Mouse (Mus musculus) limb, embryonic 12.5 days (tissue): ENCODE results near the gene Eogt. TPM values are rescaled to one million over a fixed set of nuclear protein-coding genes. Genes with fewer than 3 reads are reported as not detected.

Experiments
- ATAC-seq: fragments of 200-750 bp; cut with Nextera tagmentation; 2 replicates; pipeline ENCODE4 v1.8.0; 2017; ENCODE audit warnings: low read depth, moderate TSS enrichment; ENCODE audit not compliant: insufficient number of reproducible peaks, insufficient read depth, low FRiP score, low TSS enrichment
- H3K27ac ChIP-seq: fragments of 300-500 bp; sonication (generic); 2 replicates; pipeline ENCODE4 v1.5.1; 2016; ENCODE audit warnings: mild to moderate bottlenecking, moderate library complexity
- H3K27me3 ChIP-seq: fragments of 300-500 bp; sonication (generic); 2 replicates; pipeline ENCODE4 v1.6.1; 2016; ENCODE audit warnings: mild to moderate bottlenecking, moderate library complexity
- H3K36me3 ChIP-seq: fragments of 300-500 bp; sonication (generic); 2 replicates; pipeline ENCODE4 v1.6.1; 2016; ENCODE audit warnings: mild to moderate bottlenecking, moderate library complexity
- H3K4me1 ChIP-seq: fragments of 300-500 bp; sonication (generic); replicated peaks from 2 replicates; pipeline ENCODE4 v1.6.1; 2016
- H3K4me2 ChIP-seq: fragments of 300-500 bp; sonication (generic); 2 replicates; pipeline ENCODE4 v1.6.1; 2016; ENCODE audit warnings: mild to moderate bottlenecking, moderate library complexity
- H3K4me3 ChIP-seq: fragments of 300-500 bp; sonication (generic); replicated peaks from 2 replicates; pipeline ENCODE4 v1.5.1; 2016; ENCODE audit warnings: mild to moderate bottlenecking
- H3K9ac ChIP-seq: fragments of 300-500 bp; sonication (generic); replicated peaks from 2 replicates; pipeline ENCODE4 v1.6.1; 2016; ENCODE audit warnings: mild to moderate bottlenecking, moderate library complexity
- H3K9me3 ChIP-seq: fragments of 300-500 bp; sonication (generic); 2 replicates; pipeline ENCODE4 v1.6.1; 2016; ENCODE audit warnings: mild to moderate bottlenecking, moderate library complexity
- WGBS: fragments of 180-500 bp; shearing (Covaris S2); methylation state at CpG from one replicate; pipeline ENCODE4 v1.1.7; 2016; 5-methylcytosine and 5-hydroxymethylcytosine counted together
- polyA plus RNA-seq: library from polyadenylated mRNA; unstranded; fragments of >200 nt; fragmentation: Nextera tagmentation; extraction: Ambion mirVana; gene quantifications from 2 replicates; pipeline ENCODE4 v1.2.1, GENCODE M21; 2016

Gene Eogt
- polyA plus RNA-seq, result 13.3 and 14.7 TPM in 2 replicates

GRCm38 (mm10) chr6:97148383-97149251, at the start of gene Eogt:
TSS of gene Eogt (minus strand) at chr6:97149182.
- peak within 1 kb of the TSS; percentile 98 for H3K4me2 ChIP-seq
- no peaks in the 10 kb centered on the region for H3K9me3 ChIP-seq
- no peaks in the 10 kb centered on the region for H3K27me3 ChIP-seq
- peaks cover 7% of the 10 kb centered on the region; the same call in 1 of the 2 replicates for H3K36me3 ChIP-seq
- ATAC-seq, result peak; percentile 66
- peak within 1 kb of the TSS; percentile 85 for H3K9ac ChIP-seq
- H3K4me3 ChIP-seq, result peak within 1 kb of the TSS; percentile 67
- peaks cover 45% of the 10 kb centered on the region for H3K4me1 ChIP-seq
- peak within 1 kb of the TSS; percentile 88 for H3K27ac ChIP-seq
- under 1% methylated on average over 56 of the region's 56 CpGs for WGBS

GRCm38 (mm10) chr6:97179367-97179828, 30.4 kb upstream of the Eogt start:
- H3K27ac ChIP-seq, result peak overlapping the region; percentile 94
- no peaks in the 10 kb centered on the region for H3K9me3 ChIP-seq
- 12% methylated on average over 11 of the region's 11 CpGs for WGBS
- H3K4me1 ChIP-seq, result peaks cover 21% of the 10 kb centered on the region
- H3K27me3 ChIP-seq, result no peaks in the 10 kb centered on the region
- H3K36me3 ChIP-seq, result peaks cover 36% of the 10 kb centered on the region
- peak; percentile 48 for ATAC-seq
- H3K9ac ChIP-seq, result peak overlapping the region; percentile 94
- H3K4me2 ChIP-seq, result peak overlapping the region; percentile 73
- peak overlapping the region; percentile 97 for H3K4me3 ChIP-seq

GRCm38 (mm10) chr6:97178491-97179366, 29.7 kb upstream of the Eogt start, which contains the start of gene Tmf1:
TSS of gene Tmf1 (minus strand) at chr6:97179122.
- peak; percentile 93 for ATAC-seq
- peak within 1 kb of the TSS; percentile 94 for H3K9ac ChIP-seq
- under 1% methylated on average over 80 of the region's 80 CpGs for WGBS

GRCm38 (mm10) chr6:97175716-97176115, 26.7 kb upstream of the Eogt start:
- 85% methylated on average over 11 of the region's 11 CpGs for WGBS
- ATAC-seq, result no peak
- Histone ChIP-seq H3K27ac (no peak overlapping the region), H3K4me1 (peaks cover 21% of the 10 kb centered on the region), H3K27me3 (no peaks in the 10 kb centered on the region), H3K4me3 (no peak overlapping the region), H3K9ac (no peak overlapping the region), H3K36me3 (peaks cover 43% of the 10 kb centered on the region), H3K4me2 (no peak overlapping the region), H3K9me3 (no peaks in the 10 kb centered on the region)

More at GRCm38 (mm10) chr6:97178491-97179366, 29.7 kb upstream of the Eogt start, which contains the start of gene Tmf1:
- peaks cover 21% of the 10 kb centered on the region for H3K4me1 ChIP-seq
- no peaks in the 10 kb centered on the region for H3K27me3 ChIP-seq
- H3K9me3 ChIP-seq, result no peaks in the 10 kb centered on the region
- H3K27ac ChIP-seq, result peak within 1 kb of the TSS; percentile 94
- peak within 1 kb of the TSS; percentile 73 for H3K4me2 ChIP-seq
- peak within 1 kb of the TSS; percentile 97 for H3K4me3 ChIP-seq
- H3K36me3 ChIP-seq, result peaks cover 33% of the 10 kb centered on the region

GRCm38 (mm10) chr6:97150156-97150555, 1.2 kb upstream of the Eogt start:
- no peak for ATAC-seq
- Histone ChIP-seq H3K36me3 (peaks cover 10% of the 10 kb centered on the region; the same call in 1 of the 2 replicates), H3K4me3 (no peak overlapping the region), H3K4me2 (no peak overlapping the region), H3K27ac (no peak overlapping the region), H3K9me3 (no peaks in the 10 kb centered on the region), H3K4me1 (peaks cover 35% of the 10 kb centered on the region), H3K27me3 (no peaks in the 10 kb centered on the region), H3K9ac (no peak overlapping the region)
- 78% methylated on average over 6 of the region's 6 CpGs for WGBS

GRCm38 (mm10) chr6:97149721-97150120, 739 bp upstream of the Eogt start:
- no peaks in the 10 kb centered on the region for H3K9me3 ChIP-seq
- 88% methylated on average over 2 of the region's 2 CpGs for WGBS
- no peak overlapping the region for H3K4me2 ChIP-seq

GRCm38 (mm10) chr6:97147755-97148382, 1.1 kb downstream of the Eogt start:
- Histone ChIP-seq H3K4me2 (peak overlapping the region; percentile 98), H3K4me1 (peaks cover 45% of the 10 kb centered on the region), H3K9ac (peak overlapping the region; percentile 85), H3K27me3 (no peaks in the 10 kb centered on the region), H3K36me3 (peaks cover 5% of the 10 kb centered on the region; the same call in 1 of the 2 replicates), H3K27ac (peak overlapping the region; percentile 88; the same call in 1 of the 2 replicates), H3K4me3 (peak overlapping the region; percentile 67), H3K9me3 (no peaks in the 10 kb centered on the region)
- WGBS, result 12% methylated on average over 18 of the region's 18 CpGs
- ATAC-seq, result peak; percentile 27; the same call in 1 of the 2 replicates

More at GRCm38 (mm10) chr6:97149721-97150120, 739 bp upstream of the Eogt start:
- ATAC-seq, result no peak
- Histone ChIP-seq H3K27ac (no peak overlapping the region), H3K36me3 (peaks cover 10% of the 10 kb centered on the region; the same call in 1 of the 2 replicates), H3K4me1 (peaks cover 36% of the 10 kb centered on the region), H3K27me3 (no peaks in the 10 kb centered on the region), H3K9ac (no peak overlapping the region), H3K4me3 (no peak overlapping the region)

- no peak overlapping the region for H3K27ac ChIP-seq
- no peak overlapping the region for H3K4me3 ChIP-seq
- 84% methylated on average over 7 of the region's 7 CpGs for WGBS
Measured at GRCm38 (mm10) chr6:97145156-97145555, 3.8 kb downstream of the Eogt start.

GRCm38 (mm10) chr6:97144359-97144758, 4.6 kb downstream of the Eogt start:
- Histone ChIP-seq H3K4me1 (peaks cover 43% of the 10 kb centered on the region), H3K27ac (no peak overlapping the region), H3K4me3 (no peak overlapping the region), H3K9ac (no peak overlapping the region), H3K27me3 (no peaks in the 10 kb centered on the region), H3K4me2 (no peak overlapping the region; the same call in 1 of the 2 replicates), H3K36me3 (peaks cover 25% of the 10 kb centered on the region), H3K9me3 (no peaks in the 10 kb centered on the region)
- 10% methylated on average over 7 of the region's 7 CpGs for WGBS
- ATAC-seq, result no peak

More at GRCm38 (mm10) chr6:97145156-97145555, 3.8 kb downstream of the Eogt start:
- Histone ChIP-seq H3K9me3 (no peaks in the 10 kb centered on the region), H3K27me3 (no peaks in the 10 kb centered on the region), H3K4me2 (no peak overlapping the region), H3K9ac (no peak overlapping the region), H3K36me3 (peaks cover 17% of the 10 kb centered on the region), H3K4me1 (peaks cover 45% of the 10 kb centered on the region)
- no peak for ATAC-seq

GRCm38 (mm10) chr6:97142611-97143010, 6.4 kb downstream of the Eogt start:
- H3K4me1 ChIP-seq, result peaks cover 26% of the 10 kb centered on the region
- no peak overlapping the region for H3K4me2 ChIP-seq
- H3K9ac ChIP-seq, result no peak overlapping the region
- H3K36me3 ChIP-seq, result peaks cover 31% of the 10 kb centered on the region
- no peak for ATAC-seq
- no peak overlapping the region for H3K4me3 ChIP-seq
- no peak overlapping the region for H3K27ac ChIP-seq
- whole genome bisulfite sequencing, result 84% methylated on average over 8 of the region's 8 CpGs
- H3K9me3 ChIP-seq, result no peaks in the 10 kb centered on the region
- no peaks in the 10 kb centered on the region for H3K27me3 ChIP-seq
